Mouse (Mus musculus) mesoderm, embryonic 11.5 days (tissue): ENCODE data around the gene AC170998.1.
"Not testable (repeated sequence)": the region's sequence is repeated elsewhere in the genome, so short reads cannot be mapped to it uniquely, and the experiment has no call there.

Experiments used
- DNase-seq: peaks from one replicate; pipeline ENCODE4 v3.0.0-alpha.2; 2012; ENCODE audit warnings: low read depth, low spot score

The AC170998.1 gene

GRCm38 (mm10) chr17:28706697-28707096 lies 19.2 kb upstream of the AC170998.1 start:
- no peak for DNase-seq

- DNase-seq: no peak
Measured at GRCm38 (mm10) chr17:28707136-28707627, 18.7 kb upstream of the AC170998.1 start.

GRCm38 (mm10) chr17:28707816-28708215 lies 18.1 kb upstream of the AC170998.1 start:
- no peak for DNase-seq

GRCm38 (mm10) chr17:28708989-28709388 lies 16.9 kb upstream of the AC170998.1 start:
- no peak for DNase-seq

GRCm38 (mm10) chr17:28709552-28710290 lies 16.2 kb upstream of the AC170998.1 start:
- no peak for DNase-seq

- no peak for DNase-seq
Measured at GRCm38 (mm10) chr17:28710291-28710688, 15.6 kb upstream of the AC170998.1 start.

- DNase-seq: no peak
Measured at GRCm38 (mm10) chr17:28711237-28711636, 14.6 kb upstream of the AC170998.1 start.

- DNase-seq: no peak
Measured at GRCm38 (mm10) chr17:28712305-28712704, 13.6 kb upstream of the AC170998.1 start.

GRCm38 (mm10) chr17:28714006-28714405 lies 11.9 kb upstream of the AC170998.1 start:
- DNase-seq: no peak

GRCm38 (mm10) chr17:28715832-28716548 lies 9.9 kb upstream of the AC170998.1 start:
- no peak for DNase-seq

- no peak for DNase-seq
Measured at GRCm38 (mm10) chr17:28717535-28717934, 8.3 kb upstream of the AC170998.1 start.

GRCm38 (mm10) chr17:28727511-28727910 lies 1.6 kb downstream of the AC170998.1 start:
- DNase-seq: not testable (repeated sequence)

- no peak for DNase-seq
Measured at GRCm38 (mm10) chr17:28735317-28736105, 9.6 kb downstream of the AC170998.1 start.

- DNase-seq: no peak
Measured at GRCm38 (mm10) chr17:28736486-28736885, 10.6 kb downstream of the AC170998.1 start.

GRCm38 (mm10) chr17:28737973-28738372 lies 12.1 kb downstream of the AC170998.1 start:
- no peak for DNase-seq

- DNase-seq: no peak
Measured at GRCm38 (mm10) chr17:28739244-28739643, 13.4 kb downstream of the AC170998.1 start.

GRCm38 (mm10) chr17:28743145-28743866 lies 17.4 kb downstream of the AC170998.1 start:
- no peak for DNase-seq

- no peak for DNase-seq
Measured at GRCm38 (mm10) chr17:28743916-28744315, 18.0 kb downstream of the AC170998.1 start.

- DNase-seq: no peak
Measured at GRCm38 (mm10) chr17:28745773-28746172, 19.9 kb downstream of the AC170998.1 start.

- no peak for DNase-seq
Measured at GRCm38 (mm10) chr17:28748001-28748400, 22.1 kb downstream of the AC170998.1 start.

- no peak for DNase-seq
Measured at GRCm38 (mm10) chr17:28750580-28750979, 24.7 kb downstream of the AC170998.1 start.
